Mouse (Mus musculus) left cerebral cortex, postnatal 4 days (tissue): Measurements from ENCODE around the gene Depdc1b. TPM values are rescaled to one million over a fixed set of nuclear protein-coding genes. Genes with fewer than 3 reads are reported as not detected.

Experiments used
- DNase-seq: peaks from one replicate; pipeline ENCODE4 v3.0.0-alpha.2; 2022
- intact Hi-C: fragments of 180-260 bp; cut with DNase I; formaldehyde crosslinking; loops from one replicate; pipeline ENCODE4 v1.15.1; 2025
- total RNA-seq, 2 experiments: library from RNA; stranded (reverse); gene quantifications; 2 replicates each; pipeline ENCODE4 v1.2.3; 2021

Depdc1b gene
- total RNA-seq, 2 experiments from 2014 or later: 1.9 to 2.0 TPM

GRCm38 (mm10) chr13:108347016-108347415, 30.9 kb downstream of the Depdc1b start:
- intact Hi-C loops: loop anchor here (1.0 kb wide), 1 partner anchor 863 kb away; no protein-coding TSS in a partner anchor

GRCm38 (mm10) chr13:108349624-108350023, 33.5 kb downstream of the Depdc1b start:
- peak; percentile 82 for DNase-seq
- intact Hi-C loops: no loop called here

More at GRCm38 (mm10) chr13:108347016-108347415, 30.9 kb downstream of the Depdc1b start:
- peak; percentile 59 for DNase-seq

GRCm38 (mm10) chr13:108353781-108354180, 37.6 kb downstream of the Depdc1b start:
- no peak for DNase-seq
- intact Hi-C loops: no loop called here

- DNase-seq: no peak
- intact Hi-C loops: no loop called here
Observed at GRCm38 (mm10) chr13:108354804-108355552, 38.8 kb downstream of the Depdc1b start.

- intact Hi-C loops: no loop called here
- DNase-seq: no peak
Observed at GRCm38 (mm10) chr13:108357362-108357761, 41.2 kb downstream of the Depdc1b start.

- intact Hi-C loops: no loop called here
- no peak for DNase-seq
Observed at GRCm38 (mm10) chr13:108358228-108358627, 42.1 kb downstream of the Depdc1b start.

- no peak for DNase-seq
- intact Hi-C loops: no loop called here
Observed at GRCm38 (mm10) chr13:108367496-108367895, 51.4 kb downstream of the Depdc1b start.

GRCm38 (mm10) chr13:108370241-108370941, 54.3 kb downstream of the Depdc1b start:
- intact Hi-C loops: no loop called here
- DNase-seq: no peak

- intact Hi-C loops: no loop called here
- DNase-seq: no peak
Observed at GRCm38 (mm10) chr13:108371352-108371921, 55.3 kb downstream of the Depdc1b start.

GRCm38 (mm10) chr13:108373231-108373630, 57.1 kb downstream of the Depdc1b start:
- intact Hi-C loops: no loop called here
- DNase-seq: no peak

GRCm38 (mm10) chr13:108376637-108377036, 60.5 kb downstream of the Depdc1b start:
- no peak for DNase-seq
- intact Hi-C loops: no loop called here

GRCm38 (mm10) chr13:108381161-108381560, 65.0 kb downstream of the Depdc1b start:
- no peak for DNase-seq
- intact Hi-C loops: no loop called here

- DNase-seq: no peak
- intact Hi-C loops: no loop called here
Observed at GRCm38 (mm10) chr13:108383051-108383450, 66.9 kb downstream of the Depdc1b start.

GRCm38 (mm10) chr13:108386058-108386457, 69.9 kb downstream of the Depdc1b start:
- intact Hi-C loops: no loop called here
- no peak for DNase-seq

- intact Hi-C loops: no loop called here
- DNase-seq: peak; percentile 19
Observed at GRCm38 (mm10) chr13:108390565-108390964, 74.4 kb downstream of the Depdc1b start.

- DNase-seq: no peak
- intact Hi-C loops: no loop called here
Observed at GRCm38 (mm10) chr13:108403197-108403596, 87.1 kb downstream of the Depdc1b start.

GRCm38 (mm10) chr13:108404372-108404771, 88.2 kb downstream of the Depdc1b start:
- intact Hi-C loops: no loop called here
- no peak for DNase-seq

GRCm38 (mm10) chr13:108415464-108415863, 99.3 kb downstream of the Depdc1b start:
- DNase-seq: no peak
- intact Hi-C loops: no loop called here

GRCm38 (mm10) chr13:108418741-108419507, 102.8 kb downstream of the Depdc1b start:
- DNase-seq: no peak
- intact Hi-C loops: no loop called here

- no peak for DNase-seq
- intact Hi-C loops: no loop called here
Observed at GRCm38 (mm10) chr13:108426322-108426721, 110.2 kb downstream of the Depdc1b start.

GRCm38 (mm10) chr13:108428809-108429208, 112.7 kb downstream of the Depdc1b start:
- intact Hi-C loops: no loop called here

More at GRCm38 (mm10) chr13:108428809-108429208, 112.7 kb downstream of the Depdc1b start:
- DNase-seq: no peak
